Mouse (Mus musculus) intestine, postnatal 0 days (tissue): ENCODE measurements around the gene Nos1ap. TPM values are rescaled to one million over a fixed set of nuclear protein-coding genes. Genes with fewer than 3 reads are reported as not detected.

Source experiments
- ATAC-seq: fragments of 200-750 bp; cut with Nextera tagmentation; 2 replicates; pipeline ENCODE4 v1.8.0; 2017; ENCODE audit warnings: mild to moderate bottlenecking, moderate TSS enrichment, moderate library complexity
- H3K27ac ChIP-seq: fragments of 300-500 bp; sonication (generic); 2 replicates; pipeline ENCODE4 v1.5.1; 2014; ENCODE audit warnings: mild to moderate bottlenecking, low read depth, low read length, moderate library complexity
- H3K27me3 ChIP-seq: fragments of 300-500 bp; sonication (generic); replicated peaks from 2 replicates; pipeline ENCODE4 v1.6.1; 2014; ENCODE audit warnings: low read length, mixed read lengths; ENCODE audit not compliant: control insufficient read depth, insufficient read depth
- H3K36me3 ChIP-seq: fragments of 300-500 bp; sonication (generic); 2 replicates; pipeline ENCODE4 v1.6.1; 2014; ENCODE audit warnings: mild to moderate bottlenecking, moderate library complexity; ENCODE audit not compliant: control insufficient read depth, insufficient read depth
- H3K4me1 ChIP-seq: fragments of 300-500 bp; sonication (generic); replicated peaks from 2 replicates; pipeline ENCODE4 v1.6.1; 2014; ENCODE audit warnings: antibody characterized with exemption, low read length, mixed read lengths; ENCODE audit not compliant: control insufficient read depth, insufficient read depth
- H3K4me2 ChIP-seq: fragments of 300-500 bp; sonication (generic); replicated peaks from 2 replicates; pipeline ENCODE4 v1.6.1; 2014; ENCODE audit warnings: low read depth, mild to moderate bottlenecking, moderate library complexity
- H3K4me3 ChIP-seq: fragments of 300-500 bp; sonication (generic); 2 replicates; pipeline ENCODE4 v1.5.1; 2014; ENCODE audit warnings: low read depth, low read length
- H3K9ac ChIP-seq: fragments of 300-500 bp; sonication (generic); 2 replicates; pipeline ENCODE4 v1.6.1; 2014; ENCODE audit warnings: mild to moderate bottlenecking, low read depth, low read length
- H3K9me3 ChIP-seq: fragments of 300-500 bp; sonication (generic); 2 replicates; pipeline ENCODE4 v1.6.1; 2016; ENCODE audit warnings: mixed run types; ENCODE audit not compliant: control insufficient read depth
- CTCF ChIP-seq: sonication (generic); IDR thresholded peaks from 2 replicates; pipeline ENCODE4 v1.5.1; 2016; ENCODE audit warnings: low read depth, mild to moderate bottlenecking, control low read depth, antibody characterized with exemption, moderate library complexity
- WGBS: fragments of 180-500 bp; shearing (Covaris S2); extraction: QIAGEN DNeasy Blood & Tissue Kit; methylation state at CpG from one replicate; pipeline ENCODE4 v1.1.7; 2014; 5-methylcytosine and 5-hydroxymethylcytosine counted together
- polyA plus RNA-seq: library from polyadenylated mRNA; unstranded; fragments of >200 nt; fragmentation: Nextera tagmentation; extraction: Ambion mirVana; gene quantifications from 2 replicates; pipeline ENCODE4 v1.2.1, GENCODE M21; 2015

Nos1ap gene
- polyA plus RNA-seq, 1 experiment from 2014 or later = 3.8 TPM

DNA sequence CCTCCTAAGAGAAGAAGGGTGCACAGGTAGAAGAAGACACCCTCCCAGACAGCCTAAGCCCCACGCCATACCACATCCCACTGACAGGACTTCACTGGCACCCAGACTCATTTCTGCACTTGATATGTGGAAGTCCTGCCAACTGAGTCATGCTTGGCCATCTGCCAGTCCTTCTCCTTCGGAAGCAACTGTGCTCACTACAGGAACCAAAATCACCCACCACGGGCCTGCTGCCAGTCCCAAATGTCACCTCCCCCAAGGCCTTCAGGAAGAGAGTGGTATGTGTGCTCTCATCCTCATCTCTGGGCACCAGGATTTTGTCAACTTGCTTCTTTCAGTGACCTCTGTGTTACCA, 34.7 kb downstream of the Nos1ap start:
- Histone ChIP-seq H3K36me3 (no peaks in the 10 kb centered on the region), H3K27me3 (no peaks in the 10 kb centered on the region), H3K9me3 (no peaks in the 10 kb centered on the region), H3K27ac (no peak overlapping the region), H3K9ac (no peak overlapping the region), H3K4me2 (no peak overlapping the region), H3K4me1 (no peaks in the 10 kb centered on the region), H3K4me3 (no peak overlapping the region)
- no peak for TF ChIP-seq CTCF
- ATAC-seq = no peak
- 58% methylated on average over 3 of the region's 3 CpGs for WGBS

DNA sequence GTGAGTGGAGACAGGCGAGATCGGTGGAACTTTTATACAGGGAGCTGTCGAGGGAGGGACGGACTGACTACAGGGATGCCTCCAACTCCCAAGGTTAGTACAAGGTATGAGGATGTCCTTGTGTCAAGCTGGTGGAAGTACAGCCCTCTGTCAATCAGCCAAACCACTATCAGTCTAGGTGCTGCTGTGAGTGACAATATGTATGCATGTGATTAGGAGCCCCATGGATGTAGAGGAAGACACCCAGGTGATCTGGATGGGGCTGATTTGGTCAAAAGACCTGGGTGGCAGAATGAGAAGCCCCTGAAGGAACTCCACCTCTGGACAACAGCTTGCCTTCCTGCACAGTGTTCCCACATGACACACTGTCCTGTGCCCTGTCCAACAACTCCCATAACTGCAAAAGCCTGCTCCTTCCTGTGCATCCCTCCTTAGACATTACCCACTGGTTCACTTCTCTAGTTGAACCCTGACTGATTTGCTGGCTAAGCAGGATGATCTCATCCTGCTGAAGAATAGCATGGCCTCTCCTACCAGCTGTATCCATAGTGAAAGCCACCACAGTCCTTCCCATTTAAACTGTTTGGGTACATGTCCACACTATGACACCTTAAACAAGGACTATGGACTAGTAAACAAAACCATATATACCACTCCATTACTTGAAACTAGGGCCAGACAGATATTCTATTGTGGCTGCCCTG, 35.3 kb downstream of the Nos1ap start:
- H3K36me3 ChIP-seq = no peaks in the 10 kb centered on the region
- no peaks in the 10 kb centered on the region for H3K9me3 ChIP-seq
- H3K4me2 ChIP-seq = no peak overlapping the region
- H3K4me1 ChIP-seq = no peaks in the 10 kb centered on the region
- no peak overlapping the region for H3K27ac ChIP-seq
- no peaks in the 10 kb centered on the region for H3K27me3 ChIP-seq
- no peak for TF ChIP-seq CTCF
- ATAC-seq = no peak; the same call in 1 of the 2 replicates
- H3K4me3 ChIP-seq = no peak overlapping the region
- WGBS = 96% methylated on average over 4 of the region's 4 CpGs
- H3K9ac ChIP-seq = no peak overlapping the region

DNA sequence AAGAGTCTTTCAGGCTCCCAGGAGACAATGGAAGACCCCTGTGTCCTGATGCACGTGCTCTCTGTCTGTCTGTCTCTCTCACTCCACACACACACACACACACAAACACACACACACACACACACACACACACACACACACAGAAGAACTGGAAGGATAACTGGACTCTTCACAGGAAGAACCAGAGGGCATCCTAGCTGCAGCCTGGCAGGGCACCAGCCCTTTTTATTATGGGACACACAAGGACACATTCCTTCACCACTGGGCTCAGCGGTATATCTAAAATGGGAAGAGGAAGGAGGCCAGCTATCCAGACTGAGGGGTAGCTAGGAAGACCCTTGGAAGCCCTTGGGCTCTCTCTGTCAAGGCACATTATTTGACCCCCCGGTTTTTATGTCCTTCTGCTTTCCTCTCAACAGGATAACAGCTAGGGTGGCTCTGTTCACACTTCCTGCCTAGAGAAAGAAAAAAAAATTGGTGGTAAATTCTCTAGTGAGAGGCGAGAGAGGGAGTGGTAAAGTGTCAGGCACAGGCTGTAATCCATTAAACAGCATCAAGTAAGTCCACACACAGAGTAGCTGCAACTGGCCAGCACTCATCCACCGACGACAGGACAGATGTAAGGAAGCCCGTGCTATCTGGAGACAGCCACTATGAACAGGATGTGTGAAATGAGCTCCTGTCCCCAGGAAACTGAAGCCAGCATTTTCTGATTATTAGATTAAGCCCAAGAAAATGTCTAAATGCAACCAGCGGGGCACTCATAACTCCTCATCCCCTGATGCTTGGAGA, 38.8 kb downstream of the Nos1ap start:
- H3K27ac ChIP-seq = no peak overlapping the region
- ATAC-seq = no peak
- no peak for TF ChIP-seq CTCF
- H3K4me3 ChIP-seq = no peak overlapping the region
- H3K4me1 ChIP-seq = no peaks in the 10 kb centered on the region
- 53% methylated on average over 8 of the region's 8 CpGs for WGBS
- no peaks in the 10 kb centered on the region for H3K36me3 ChIP-seq
- no peaks in the 10 kb centered on the region for H3K27me3 ChIP-seq
- no peak overlapping the region for H3K4me2 ChIP-seq
- H3K9me3 ChIP-seq = no peaks in the 10 kb centered on the region
- H3K9ac ChIP-seq = no peak overlapping the region

DNA sequence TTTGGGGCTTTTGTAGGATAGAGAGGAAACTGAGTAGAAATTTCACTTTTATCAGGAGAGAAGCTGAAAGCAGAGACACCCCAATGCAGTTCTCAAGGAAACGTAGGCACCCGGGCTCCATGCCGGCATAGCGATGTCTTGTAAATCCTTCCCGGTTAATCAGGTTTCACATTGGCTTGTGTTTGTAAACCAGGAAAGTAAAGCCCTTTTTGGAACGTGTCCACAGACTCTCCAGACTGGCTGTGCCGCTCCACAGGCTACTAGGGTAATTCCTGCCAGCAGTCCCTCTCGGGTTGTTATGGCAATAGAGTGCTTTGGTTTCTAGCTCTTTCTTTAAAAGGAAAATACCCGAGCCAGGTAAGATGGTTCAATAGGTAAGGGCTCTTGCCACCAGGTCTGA, 40.6 kb downstream of the Nos1ap start:
- Histone ChIP-seq H3K9ac (no peak overlapping the region), H3K4me1 (no peaks in the 10 kb centered on the region), H3K27me3 (no peaks in the 10 kb centered on the region), H3K27ac (no peak overlapping the region), H3K9me3 (no peaks in the 10 kb centered on the region), H3K4me3 (no peak overlapping the region), H3K36me3 (no peaks in the 10 kb centered on the region), H3K4me2 (no peak overlapping the region)
- TF ChIP-seq CTCF = no peak
- WGBS = 55% methylated on average over 9 of the region's 9 CpGs
- no peak for ATAC-seq

DNA sequence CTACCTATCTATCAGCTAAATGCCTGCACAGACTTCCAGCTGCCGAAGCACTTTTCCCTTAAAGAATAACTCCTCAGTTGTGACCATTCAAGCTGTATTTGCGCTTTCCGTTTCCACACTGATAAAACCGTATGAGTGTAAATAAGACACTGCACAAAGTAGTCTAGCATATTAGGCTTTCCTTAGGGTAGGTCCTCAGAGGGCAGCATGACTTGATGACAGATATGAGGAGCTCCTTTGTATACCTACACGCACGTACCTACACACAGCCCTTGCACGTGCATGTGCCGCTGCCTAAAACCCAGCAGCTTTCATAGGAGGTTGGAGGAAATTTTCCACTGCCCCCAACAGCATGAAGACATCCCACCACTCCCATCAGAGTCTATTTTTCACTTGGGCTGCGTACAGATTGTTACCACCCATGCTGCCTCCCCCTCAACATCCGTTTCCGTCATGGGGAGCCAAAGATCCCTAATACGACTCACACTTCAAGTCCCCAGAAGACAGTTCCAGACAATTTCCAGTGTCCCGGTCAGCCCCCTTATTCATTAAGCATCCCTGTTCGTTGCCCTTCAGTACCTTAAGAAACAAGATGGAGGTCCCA, 41.4 kb downstream of the Nos1ap start:
- no peaks in the 10 kb centered on the region for H3K27me3 ChIP-seq
- H3K9me3 ChIP-seq = no peaks in the 10 kb centered on the region
- H3K4me1 ChIP-seq = no peaks in the 10 kb centered on the region
- WGBS = 78% methylated on average over 14 of the region's 14 CpGs
- H3K27ac ChIP-seq = no peak overlapping the region
- no peak overlapping the region for H3K4me2 ChIP-seq
- no peak for ATAC-seq
- no peaks in the 10 kb centered on the region for H3K36me3 ChIP-seq
- no peak overlapping the region for H3K9ac ChIP-seq
- H3K4me3 ChIP-seq = no peak overlapping the region
- no peak for TF ChIP-seq CTCF

DNA sequence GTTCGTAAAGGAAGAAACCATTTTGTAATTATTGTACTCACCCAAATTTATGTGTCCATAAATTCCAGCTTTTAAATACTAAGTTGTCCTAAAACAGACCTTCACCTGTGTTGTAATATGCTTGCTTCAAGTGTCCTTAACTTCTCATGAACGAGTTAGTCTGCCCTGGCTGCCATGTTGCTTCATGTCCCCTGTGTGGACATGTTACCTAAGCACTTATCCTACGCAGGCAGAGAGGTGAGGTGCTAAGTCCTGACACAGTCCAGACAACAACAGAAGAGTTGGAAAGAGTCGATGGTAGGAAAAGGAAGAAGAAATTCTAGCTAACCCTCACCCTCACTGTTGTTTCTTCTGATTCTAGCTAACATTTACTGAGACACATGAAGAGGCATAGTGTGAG, 43.4 kb downstream of the Nos1ap start:
- no peak overlapping the region for H3K27ac ChIP-seq
- ATAC-seq = no peak
- H3K36me3 ChIP-seq = no peaks in the 10 kb centered on the region
- no peak overlapping the region for H3K4me2 ChIP-seq
- H3K27me3 ChIP-seq = no peaks in the 10 kb centered on the region
- H3K9me3 ChIP-seq = peaks cover 3% of the 10 kb centered on the region; the same call in 1 of the 2 replicates
- H3K4me3 ChIP-seq = no peak overlapping the region
- WGBS = 85% methylated on average over 4 of the region's 4 CpGs
- no peak overlapping the region for H3K9ac ChIP-seq
- no peaks in the 10 kb centered on the region for H3K4me1 ChIP-seq
- TF ChIP-seq CTCF = no peak
